Mouse (Mus musculus) adrenal gland, adult 18-20 months (tissue): ENCODE results near the gene S100a13. TPM values are rescaled to one million over a fixed set of nuclear protein-coding genes. Genes with fewer than 3 reads are reported as not detected.

Source experiments
- DNase-seq, 2 experiments: peaks; one replicate each; pipeline ENCODE4 v3.0.0; 2021 to 2022; ENCODE audit warnings: low spot score in 2 of 2
- long read RNA-seq, 2 experiments: library from polyadenylated mRNA; stranded (forward); transcript quantifications; one replicate each; pipeline ENCODE4 v2.0.0; 2021
- total RNA-seq, 2 experiments: library from RNA; stranded (reverse); gene quantifications; 1 replicate in 1 of 2; 2 replicates in 1 of 2; pipeline ENCODE4 v1.2.3; 2021

S100a13 gene
- 10 to 100 TPM; 33.3 to 49.1 TPM for total RNA-seq
- long read RNA-seq, experiment 1, partial matches to known transcripts = 7 of 7 reads
- long read RNA-seq, experiment 1, other reads (novel, unspliced or antisense) = 0 of 7 reads
- long read RNA-seq, experiment 2, partial matches to known transcripts = 48 of 48 reads
- long read RNA-seq, experiment 2, other reads (novel, unspliced or antisense) = 0 of 48 reads

DNA sequence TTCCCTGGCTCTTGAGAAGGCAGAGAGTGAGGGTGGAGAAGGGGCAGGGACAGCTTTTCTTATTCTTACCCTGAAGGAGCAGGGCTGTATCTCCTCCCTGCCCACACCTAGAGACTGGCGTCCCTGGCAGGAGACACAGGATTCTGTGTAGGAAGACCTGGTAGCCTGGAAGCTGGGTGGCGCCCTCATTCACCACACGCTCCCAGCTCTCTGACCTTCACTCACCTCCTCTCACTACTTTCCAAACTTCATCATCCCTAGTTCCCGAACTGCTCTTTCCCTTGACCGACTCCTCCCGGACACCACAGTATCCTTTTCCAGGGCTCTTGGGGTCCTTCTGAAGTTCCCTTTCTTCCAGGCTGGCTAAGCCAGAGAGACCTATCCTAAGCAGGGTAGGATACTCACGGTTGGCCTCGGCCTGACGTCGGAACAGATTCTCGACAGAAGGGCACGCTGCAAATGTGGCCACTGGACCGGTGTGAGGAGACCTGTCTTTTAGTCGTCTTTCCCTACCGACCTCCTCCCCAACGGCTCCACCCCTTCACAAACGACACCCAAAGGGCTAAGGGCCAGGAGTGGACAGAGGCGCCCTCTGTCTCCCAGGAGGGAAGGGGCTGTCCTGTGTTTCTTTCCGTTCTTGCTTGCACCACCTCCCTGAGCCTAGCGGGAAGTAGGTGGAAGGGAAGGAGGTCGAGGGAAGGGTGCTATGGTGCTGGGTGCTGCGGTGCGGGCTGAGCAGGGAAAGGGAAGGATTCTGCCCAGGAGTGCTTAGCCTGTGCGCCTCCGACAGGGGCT, at the start of gene S100a13, which contains the start of gene S100a1:
TSS of gene S100a13 (plus strand) at position 640 of the 795 bp plus-strand sequence.
TSS of gene S100a1 (minus strand) at position 597 of the 795 bp plus-strand sequence.
- DNase-seq = peak; percentile 63 to 68

DNA sequence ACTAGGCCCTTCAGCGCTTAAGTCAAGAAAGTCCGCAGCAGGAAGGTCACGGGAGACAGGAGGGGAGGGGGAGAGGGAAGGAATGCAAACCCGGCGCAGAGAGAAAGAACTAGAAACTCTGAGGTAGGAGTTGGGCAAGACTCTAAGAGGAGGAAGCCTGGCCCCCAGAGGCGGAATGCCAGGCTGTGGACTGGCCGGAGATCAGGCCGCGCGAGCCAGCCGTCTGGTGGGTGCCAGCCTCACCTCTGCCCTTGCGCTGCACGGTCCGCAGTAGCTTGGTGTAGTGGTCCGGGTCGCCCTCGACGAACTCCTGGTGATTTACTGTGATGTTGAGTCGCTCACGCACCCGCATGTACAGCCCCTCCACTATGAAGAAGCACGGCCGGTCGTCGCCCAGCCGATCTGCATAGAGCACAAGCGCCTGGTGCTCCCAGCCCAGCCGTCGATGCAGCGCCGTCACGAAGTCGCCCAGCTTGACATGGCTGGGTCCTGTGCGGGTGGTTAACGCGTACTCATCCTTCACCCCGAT, 49.6 kb upstream of the S100a13 start:
- DNase-seq = peak; percentile 59 to 61

DNA sequence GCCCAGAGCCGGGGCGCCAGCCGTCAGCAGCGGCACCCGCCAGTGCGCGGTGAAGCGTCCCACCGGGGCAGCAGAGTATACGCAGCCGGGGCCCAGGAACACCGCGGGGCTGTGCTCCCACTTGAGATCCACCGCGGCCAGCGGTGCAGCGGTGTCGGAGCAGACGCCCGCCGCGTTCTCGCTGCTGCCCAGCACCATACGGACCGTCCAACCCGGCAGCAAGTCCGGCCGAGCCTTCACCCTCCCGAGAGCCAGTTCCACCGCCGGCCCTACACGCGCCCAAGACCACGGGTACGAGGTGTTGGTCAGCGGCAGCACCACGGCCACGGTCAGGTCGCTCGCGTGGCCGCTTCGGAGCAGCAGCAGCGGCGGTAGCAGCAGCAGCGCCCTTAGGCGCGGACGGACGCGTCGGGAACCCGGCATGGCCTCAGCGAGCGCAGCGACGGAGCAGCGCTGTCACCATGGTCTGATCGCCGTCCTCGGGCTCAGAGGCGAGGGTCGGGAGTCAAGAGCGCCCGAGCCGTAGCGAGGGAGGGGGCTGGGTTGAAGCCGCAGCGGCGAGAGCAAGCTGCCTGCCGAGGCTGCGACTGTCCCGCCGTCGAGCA, 49.1 kb upstream of the S100a13 start:
- DNase-seq = peak in 1 of 2 experiments; percentile 50

DNA sequence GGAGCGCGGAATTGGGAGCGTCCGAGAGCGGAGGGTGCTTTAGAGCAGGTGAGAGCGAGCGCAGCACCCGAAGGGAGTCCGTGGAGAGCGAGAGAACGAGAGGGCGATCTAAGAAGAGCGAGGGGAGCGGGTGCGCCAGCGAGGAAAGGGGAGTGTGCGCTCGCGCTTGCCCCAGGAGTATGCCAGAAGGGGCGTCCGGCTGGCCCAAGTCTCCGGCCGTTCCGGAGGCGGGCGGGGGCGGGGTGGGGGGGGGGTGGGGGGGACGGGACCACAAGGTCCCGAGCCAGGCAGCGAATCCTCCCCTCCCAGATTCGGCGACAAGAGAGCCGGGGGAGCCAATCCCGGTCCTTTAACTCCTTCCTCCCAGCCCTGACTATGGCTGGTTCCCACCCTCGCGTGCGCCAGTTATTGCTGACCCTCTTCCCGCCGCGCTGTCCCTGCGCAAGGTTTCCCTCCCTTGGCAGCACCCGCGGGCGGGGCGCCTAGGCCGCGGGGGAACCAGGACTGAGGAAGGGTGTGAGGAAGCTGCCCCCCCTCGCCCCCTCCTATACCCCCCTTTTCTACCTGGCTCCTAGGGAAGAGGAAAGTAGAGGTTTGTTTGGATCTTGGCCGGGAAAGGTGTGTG, 48.4 kb upstream of the S100a13 start, which contains the start of gene Npr1:
TSS of gene Npr1 (minus strand) at position 181 of the 625 bp plus-strand sequence.
- DNase-seq = peak; percentile 68 to 78

DNA sequence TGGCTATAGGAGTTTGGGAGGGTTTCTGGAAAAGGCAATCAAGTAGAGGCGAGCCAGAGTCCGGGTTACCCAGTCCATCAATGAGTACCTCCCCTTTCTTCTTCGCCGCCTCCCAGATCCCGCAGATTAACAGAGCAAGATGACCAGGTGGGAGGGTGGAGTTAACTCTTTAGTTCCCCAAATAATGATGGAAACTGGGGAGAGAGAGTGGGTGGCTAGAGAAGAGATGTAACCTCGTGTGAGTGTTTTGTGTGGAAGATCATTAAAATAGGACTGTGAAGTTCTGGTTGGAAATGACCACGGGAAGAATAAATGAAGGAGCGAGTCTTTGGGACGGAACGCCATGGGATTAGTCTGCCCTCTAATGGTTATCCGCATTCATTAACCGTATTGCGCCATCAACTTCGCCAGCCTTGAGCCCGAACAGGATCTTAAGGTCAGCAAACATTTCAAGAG, 47.9 kb upstream of the S100a13 start:
- peak; percentile 51 to 68 for DNase-seq

DNA sequence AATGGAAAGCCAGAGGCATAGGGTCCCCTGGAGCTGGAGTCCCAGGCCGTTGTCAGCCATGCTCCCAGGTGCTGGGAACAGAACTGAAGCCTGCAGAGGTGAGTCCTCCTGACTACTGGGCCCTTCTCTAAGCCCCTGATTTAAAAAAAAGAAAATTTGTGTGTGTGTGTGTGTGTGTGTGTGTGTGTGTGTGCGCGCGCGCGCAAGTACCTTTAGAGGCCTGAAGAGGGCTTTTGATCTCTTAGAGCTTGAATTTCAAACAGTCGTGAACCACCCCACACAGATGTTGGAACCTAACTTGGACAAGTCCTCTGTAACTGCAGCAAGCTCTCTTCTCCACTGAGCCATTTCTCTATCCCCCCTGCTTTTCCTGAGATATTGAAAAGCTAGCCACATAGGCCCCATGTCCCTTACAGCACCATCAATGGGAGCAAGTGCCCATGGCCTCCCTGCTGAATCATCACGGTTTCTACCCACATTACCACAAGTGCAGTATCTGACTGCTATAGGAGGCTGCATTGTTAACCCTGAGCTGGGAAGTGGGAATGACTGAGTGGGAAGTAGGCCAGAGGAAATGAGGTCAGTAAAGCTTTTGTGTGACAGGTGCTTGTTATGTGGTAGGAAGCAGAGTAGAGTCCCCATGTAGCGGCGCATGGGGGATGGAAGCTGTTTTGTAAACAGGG, 46.5 kb upstream of the S100a13 start:
- no peak for DNase-seq

DNA sequence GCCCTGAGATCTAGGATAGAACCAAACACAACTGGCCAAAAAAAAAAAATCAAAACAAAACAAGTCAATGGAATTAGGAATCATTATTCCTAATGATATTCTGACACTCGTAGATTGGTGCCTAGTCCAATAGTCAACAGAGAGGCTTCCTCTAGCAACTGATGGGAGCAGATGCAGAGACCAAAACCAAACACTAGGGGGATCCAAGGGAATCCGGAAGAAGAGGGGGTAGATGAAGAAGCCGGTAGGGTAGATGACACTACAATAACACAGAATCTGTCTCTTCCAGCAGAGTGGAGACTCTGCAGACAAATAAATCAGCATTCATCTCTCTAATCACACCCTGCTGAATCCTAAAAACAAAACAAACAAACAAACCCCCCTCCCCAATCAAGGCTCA, 42.0 kb upstream of the S100a13 start:
- no peak for DNase-seq

DNA sequence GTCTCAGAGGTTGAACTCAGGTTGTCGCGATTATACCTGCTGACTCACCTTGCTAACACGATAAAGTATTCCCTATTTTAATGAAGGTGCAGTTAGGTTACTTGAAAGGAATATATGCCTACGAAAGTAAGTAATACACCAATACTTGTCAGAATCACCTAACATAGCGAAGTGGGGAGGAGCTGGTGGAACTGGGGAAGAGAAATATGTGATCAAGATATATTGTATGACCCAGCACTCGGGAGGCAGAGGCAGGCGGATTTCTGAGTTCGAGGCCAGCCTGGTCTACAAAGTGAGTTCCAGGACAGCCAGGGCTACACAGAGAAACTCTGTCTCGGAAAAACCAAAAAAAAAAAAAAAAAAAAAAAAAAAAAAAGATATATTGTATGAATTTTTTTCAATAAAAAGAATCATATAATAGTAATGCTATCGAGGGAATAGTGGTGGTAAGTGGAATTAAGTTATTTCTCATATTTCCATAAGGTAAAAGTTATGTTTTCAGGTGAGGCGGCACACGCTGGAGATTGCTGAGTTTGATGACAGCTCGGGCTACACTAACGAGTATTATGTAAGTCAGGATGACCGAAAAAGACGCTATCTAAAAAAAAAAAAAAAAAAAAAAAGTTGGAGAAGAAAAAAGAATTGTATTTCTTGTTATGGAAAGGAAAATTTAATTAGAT, 38.9 kb upstream of the S100a13 start:
- no peak for DNase-seq

DNA sequence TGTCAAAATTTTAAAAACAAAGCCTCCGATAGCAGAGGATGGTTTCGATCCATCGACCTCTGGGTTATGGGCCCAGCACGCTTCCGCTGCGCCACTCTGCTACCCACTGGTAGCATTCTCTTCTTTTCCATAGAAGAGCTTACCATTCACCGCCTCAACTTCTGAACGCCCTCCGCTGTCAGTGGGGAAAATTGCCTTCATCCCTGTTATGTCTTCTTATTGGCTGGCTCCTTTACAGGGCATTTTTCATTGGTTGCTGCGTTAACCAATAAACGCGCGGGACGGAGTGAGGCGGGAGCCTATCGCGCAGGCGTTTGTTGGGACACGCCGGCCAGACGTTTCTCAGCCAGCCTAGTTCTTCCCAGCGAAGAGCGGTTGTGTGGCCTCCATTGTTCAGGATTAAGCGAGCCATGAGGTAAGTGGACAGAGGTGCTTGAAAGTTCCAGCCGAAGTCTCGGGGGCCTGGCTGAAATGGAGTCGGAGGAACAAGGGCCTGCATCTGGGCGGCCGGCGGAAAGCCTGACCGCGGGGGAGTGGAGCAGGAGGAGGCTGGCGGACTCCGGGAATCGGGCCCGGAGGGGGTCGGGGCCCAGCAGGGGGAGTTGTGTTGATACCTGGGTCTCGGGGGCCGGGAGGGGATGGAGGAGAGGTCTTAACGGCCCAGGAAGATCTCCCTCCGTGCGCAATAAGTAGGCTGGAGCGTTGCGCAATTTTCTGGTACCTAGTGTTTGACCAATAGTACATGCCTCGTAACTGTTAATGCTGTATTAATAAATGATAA, 38.2 kb upstream of the S100a13 start, which contains the start of gene Ilf2:
TSS of gene Ilf2 (plus strand) at position 296 of the 781 bp plus-strand sequence.
- DNase-seq = peak; percentile 83 to 91

DNA sequence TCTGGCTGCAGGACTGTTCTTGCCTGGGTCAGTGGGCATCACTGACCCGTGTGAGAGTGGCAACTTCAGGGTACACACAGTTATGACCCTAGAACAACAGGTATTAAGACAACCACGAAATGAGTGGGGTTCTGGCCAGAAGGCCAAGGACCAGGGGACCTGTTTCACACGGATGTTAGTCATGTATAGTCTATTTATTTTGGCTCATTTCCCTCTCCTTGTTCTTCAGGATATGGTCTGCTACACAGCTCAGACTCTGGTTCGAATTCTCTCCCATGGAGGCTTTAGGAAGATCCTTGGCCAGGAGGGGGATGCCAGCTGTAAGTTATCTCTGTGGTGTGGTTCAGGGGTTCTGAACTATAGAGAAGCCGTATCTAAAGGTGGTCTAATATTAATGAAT, 27.2 kb upstream of the S100a13 start:
- no peak for DNase-seq

DNA sequence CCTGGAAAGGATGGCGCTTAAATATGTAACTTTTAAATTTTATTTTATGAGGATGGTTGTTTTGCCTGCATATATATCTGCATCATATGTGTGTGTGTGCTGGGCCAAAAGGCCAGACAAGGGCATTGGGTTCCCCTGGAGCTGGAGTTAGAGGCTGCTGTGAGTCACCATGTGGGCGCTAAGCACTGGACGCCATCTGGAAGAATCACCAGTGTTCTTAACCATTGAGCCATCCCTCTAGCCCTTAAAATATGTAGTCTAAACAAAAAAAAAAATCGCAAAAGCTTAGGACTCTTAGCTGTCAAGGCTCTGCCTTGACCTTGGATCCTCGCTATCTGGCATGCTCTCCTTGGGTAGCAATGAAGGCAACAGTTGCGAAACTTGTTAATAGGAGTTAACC, 25.7 kb upstream of the S100a13 start:
- no peak for DNase-seq

DNA sequence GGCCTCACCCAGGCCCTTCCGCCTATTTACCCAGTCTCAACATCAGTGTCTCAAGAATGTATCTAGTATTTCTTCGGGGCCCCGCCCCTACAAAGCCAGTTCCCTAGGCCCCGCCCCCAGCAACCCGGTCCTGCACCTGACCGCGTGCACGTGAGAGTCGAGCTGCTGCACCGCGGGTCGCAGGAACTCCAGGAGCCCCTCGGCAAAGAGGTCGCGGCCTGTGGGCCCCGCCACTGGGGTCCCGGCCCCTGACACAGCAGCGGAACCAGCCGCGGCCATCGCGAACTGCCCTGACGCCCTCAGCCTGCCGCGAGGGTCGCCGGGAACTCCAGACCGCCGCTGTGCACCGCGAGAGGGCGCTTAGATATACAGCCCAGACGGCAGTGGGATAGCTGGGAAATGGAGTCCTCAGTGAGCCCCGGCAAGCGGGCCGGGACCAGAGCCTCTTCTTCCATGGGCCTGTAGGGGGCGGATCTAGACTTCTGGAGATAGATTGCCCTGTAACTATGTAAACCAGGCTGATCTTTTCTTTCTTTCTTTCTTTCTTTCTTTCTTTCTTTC, 23.5 kb upstream of the S100a13 start, which contains the start of gene Snapin:
TSS of gene Snapin (minus strand) at position 338 of the 561 bp plus-strand sequence.
- DNase-seq = peak; percentile 93 to 94

DNA sequence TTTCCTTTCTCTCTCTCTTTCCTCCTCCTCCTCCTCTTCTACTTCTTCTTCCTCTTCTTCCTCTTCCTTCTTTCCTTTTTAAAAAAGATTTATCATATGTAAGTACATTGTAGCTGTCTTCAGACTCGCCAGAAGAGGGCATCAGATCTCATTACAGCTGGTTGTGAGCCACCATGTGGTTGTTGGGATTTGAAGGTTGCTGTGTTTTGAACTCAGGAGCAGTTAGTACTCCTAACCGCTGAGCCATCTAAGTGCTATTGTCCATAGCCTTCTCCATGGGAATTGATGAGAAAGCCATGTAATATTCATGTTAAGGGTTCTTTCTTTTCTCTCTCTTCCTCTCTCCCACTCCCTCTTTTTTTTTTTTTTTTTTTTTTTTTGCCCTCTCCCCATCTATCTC, 22.9 kb upstream of the S100a13 start:
- no peak for DNase-seq

DNA sequence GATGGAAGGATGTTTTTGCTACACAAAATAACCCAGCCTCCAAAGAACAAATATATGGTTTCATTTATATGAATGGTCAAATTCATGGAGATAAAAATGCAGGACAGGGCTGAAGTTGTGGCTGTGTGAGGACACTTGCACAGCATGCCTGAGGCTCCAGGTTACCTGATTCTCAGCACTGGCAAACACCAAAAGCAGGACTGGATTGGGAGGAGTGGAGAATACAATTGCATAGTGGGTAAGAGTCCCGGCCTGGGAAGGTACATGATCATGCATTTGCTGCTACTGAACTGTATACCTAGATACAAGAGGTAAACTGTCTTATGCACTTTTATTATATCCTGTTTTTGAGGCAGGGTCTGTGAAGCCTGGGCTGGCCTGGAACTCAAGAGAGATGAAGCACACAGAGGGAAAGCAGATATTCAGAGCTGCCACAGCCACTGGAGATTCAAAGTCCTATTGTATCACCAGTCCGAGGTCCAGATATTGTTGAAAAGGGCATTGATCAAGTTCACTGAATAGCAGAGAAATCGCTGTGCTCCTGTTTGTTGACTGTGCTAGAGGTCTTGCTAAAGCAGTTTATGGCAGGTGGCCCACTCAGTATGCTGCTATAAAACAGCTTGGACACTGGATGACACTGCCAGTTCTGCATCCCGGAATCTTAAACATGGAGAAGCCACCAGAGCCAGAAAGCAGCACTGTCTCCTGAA, 20.2 kb upstream of the S100a13 start:
- DNase-seq = no peak

DNA sequence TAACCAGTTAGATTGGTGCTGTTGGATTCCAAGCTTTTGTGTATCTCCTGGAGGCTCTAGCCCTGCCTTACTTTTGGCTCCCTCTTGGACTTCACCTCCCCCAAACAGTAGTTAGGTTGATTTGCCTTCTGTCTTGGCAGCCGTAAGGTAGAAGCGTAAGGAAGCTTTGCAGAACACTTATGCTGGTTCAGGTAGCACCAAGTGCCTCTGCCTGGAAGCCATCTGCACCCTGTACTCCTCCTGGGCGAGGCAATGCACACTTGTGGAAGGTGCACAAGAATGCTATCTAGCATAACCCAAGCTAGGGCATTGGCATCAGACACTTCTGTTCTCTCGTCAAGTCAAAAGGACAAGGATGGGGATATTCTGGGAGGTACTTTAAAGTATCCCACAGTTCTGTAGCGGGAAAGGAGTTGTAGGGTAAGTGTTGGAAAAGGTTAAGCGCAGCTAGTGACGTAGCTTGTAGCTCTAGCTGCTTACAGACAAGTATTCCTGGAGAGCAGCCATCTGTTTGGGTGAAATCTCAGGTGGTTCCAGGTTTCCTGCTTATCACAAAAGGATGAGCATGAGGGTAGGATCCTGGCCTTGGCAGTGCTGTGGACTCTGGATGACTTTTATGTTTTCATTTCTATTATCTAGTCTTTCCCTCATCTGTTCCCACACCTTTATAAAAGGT, 18.2 kb upstream of the S100a13 start:
- no peak for DNase-seq

DNA sequence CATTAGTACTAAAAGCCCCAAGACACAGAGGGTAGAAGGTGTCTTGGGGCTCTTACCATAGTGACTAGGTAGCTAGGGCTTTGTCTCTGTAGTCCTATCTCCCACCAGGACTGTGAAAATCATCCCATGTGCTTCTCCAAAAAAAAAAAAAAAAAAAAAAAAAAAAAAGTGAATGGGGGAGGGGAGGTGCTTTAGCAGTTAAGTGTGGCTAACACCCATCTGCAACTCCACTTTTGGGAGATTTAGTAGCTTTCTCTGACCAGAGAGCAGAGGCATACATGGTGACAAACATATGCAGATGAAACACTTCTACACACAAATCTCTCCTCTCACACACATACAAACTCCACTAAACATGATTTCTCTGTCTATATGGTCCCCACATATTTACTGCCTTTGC, 16.6 kb upstream of the S100a13 start:
- DNase-seq = no peak

DNA sequence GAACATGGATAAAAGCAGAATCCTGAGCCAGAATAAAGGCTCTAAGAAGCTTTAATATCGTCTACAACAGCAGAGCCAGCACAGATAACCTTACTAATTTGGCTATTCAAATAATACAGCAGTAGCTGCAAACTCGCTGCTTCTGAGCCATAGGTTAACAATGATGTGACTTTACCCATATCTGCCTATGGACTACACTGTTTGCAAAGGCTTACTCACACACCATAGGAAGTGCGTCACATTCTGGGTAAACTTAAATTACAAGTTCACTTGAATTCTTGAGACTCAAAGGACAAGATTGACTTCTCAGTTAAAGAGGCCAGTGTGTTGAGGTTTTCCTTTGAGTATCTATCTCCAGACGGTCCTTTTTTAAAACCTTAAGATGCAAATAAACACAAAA, 10.8 kb upstream of the S100a13 start:
- no peak for DNase-seq

DNA sequence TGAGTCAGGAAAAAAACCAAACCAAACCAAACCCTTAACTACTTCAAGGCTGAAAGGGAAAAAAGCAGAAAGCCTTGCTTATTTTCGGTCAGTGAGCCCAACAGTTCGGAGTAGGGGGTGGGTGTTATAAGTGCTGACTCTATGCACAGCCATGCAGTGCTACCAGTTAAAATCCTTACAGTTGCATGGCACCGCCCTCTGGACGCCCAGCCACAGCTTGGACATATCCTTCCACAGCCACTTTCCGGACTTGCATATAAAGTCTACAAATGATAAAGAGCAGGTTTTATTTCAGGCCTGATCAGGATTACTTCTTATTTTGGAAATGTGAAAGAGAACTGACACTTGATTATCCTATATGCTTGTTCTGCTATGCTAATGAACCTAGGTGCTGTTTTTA, 9.0 kb upstream of the S100a13 start:
- DNase-seq = no peak
